Mouse (Mus musculus): ENCODE measurements around the gene Erich6b. TPM values are rescaled to one million over a fixed set of nuclear protein-coding genes. Genes with fewer than 3 reads are reported as not detected.

The Erich6b gene
- total and polyA plus RNA-seq, 2 experiments from 2014 or later = not detected

DNA sequence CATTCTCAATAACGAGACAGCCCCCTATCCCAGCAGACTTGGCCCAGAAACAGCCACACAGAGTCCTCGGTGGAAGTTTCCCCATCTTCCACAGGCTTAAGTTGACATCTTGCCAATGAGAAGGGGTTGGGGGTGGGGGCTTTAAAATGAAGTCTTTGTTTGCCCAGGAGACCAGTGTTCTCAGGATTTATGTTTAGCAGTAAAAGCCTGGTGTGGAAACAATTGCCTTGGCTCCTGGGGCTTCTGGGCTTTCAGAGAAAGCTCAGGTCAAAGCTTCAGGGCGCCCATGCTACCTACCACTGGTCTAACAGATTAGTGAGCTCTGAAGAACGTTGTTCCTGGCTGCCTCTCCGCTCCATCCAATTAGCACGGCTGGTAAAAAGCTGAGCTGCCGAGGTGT is 6.0 kb upstream of the Erich6b start:
- 14% methylated on average over 7 of the region's 7 CpGs for WGBS
- TF ChIP-seq CTCF (IDR thresholded peaks at IDR 0.05; ENCODE audit: low read depth) = no peak
- no peak overlapping the region for H3K4me2 ChIP-seq (ENCODE audit: low read depth)
- H3K36me3 ChIP-seq (ENCODE audit: insufficient read depth) = no peaks in the 10 kb centered on the region
- ATAC-seq = no peak
- no peaks in the 10 kb centered on the region for H3K9me3 ChIP-seq (ENCODE audit: low read length)
- H3K27me3 ChIP-seq (ENCODE audit: insufficient read depth, low read length) = no peaks in the 10 kb centered on the region
- H3K4me3 ChIP-seq (ENCODE audit: low read depth, low read length) = no peak overlapping the region
- no peak overlapping the region for H3K27ac ChIP-seq (ENCODE audit: low read depth, low read length)
- no peak for DNase-seq
- peaks cover 12% of the 10 kb centered on the region; the same call in 1 of the 2 replicates for H3K4me1 ChIP-seq (ENCODE audit: insufficient read depth)
- H3K9ac ChIP-seq = no peak overlapping the region

DNA sequence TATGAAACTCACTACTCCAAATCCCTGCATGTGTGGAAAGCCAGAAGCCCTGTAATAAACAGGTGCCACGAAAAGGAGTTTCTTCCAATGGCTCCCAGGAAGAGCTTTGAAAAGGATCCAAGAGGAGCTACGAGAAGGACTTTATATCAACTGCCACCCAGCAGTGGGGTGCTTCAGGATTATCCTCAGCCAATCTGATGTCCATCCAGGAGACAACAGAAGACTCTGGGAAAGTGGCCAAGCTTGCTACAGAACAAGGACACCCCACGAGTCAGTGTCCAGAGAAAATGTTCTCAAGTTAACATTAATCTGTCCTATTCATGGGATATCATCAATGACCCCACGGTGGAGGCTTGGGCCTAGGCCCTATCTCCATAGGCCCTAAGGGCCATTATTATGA is 4.4 kb upstream of the Erich6b start:
- H3K27me3 ChIP-seq (ENCODE audit: insufficient read depth, low read length) = no peaks in the 10 kb centered on the region
- WGBS = 78% methylated on average over 4 of the region's 4 CpGs
- no peak overlapping the region for H3K4me3 ChIP-seq (ENCODE audit: low read depth, low read length)
- H3K36me3 ChIP-seq (ENCODE audit: insufficient read depth) = no peaks in the 10 kb centered on the region
- H3K9me3 ChIP-seq (ENCODE audit: low read length) = no peaks in the 10 kb centered on the region
- no peak for TF ChIP-seq CTCF (IDR thresholded peaks at IDR 0.05; ENCODE audit: low read depth)
- peaks cover 12% of the 10 kb centered on the region; the same call in 1 of the 2 replicates for H3K4me1 ChIP-seq (ENCODE audit: insufficient read depth)
- no peak for DNase-seq
- no peak overlapping the region for H3K27ac ChIP-seq (ENCODE audit: low read depth, low read length)
- no peak overlapping the region for H3K4me2 ChIP-seq (ENCODE audit: low read depth)
- ATAC-seq = no peak
- no peak overlapping the region for H3K9ac ChIP-seq

DNA sequence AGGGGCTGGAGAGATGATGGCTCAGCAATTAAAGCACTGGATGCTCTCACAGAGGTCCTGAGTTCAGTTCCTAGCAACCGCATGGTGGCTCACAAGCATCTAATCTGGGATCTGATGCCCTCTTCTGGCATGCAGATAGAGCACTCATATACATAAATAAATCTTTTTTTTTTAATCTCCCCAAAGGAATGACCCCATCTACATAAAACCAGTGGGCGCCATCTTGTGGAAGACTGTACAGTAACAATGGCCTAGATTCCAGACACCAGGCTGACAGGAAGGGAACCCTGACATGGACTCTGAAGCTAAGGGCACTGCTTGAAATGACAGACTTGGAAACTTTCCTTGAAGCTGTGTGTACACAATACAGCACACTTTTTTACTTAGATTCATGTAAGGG is 1.2 kb upstream of the Erich6b start:
- Histone ChIP-seq H3K9me3 (ENCODE audit: low read length) (no peaks in the 10 kb centered on the region), H3K4me1 (ENCODE audit: insufficient read depth) (peaks cover 3% of the 10 kb centered on the region; the same call in 1 of the 2 replicates), H3K27ac (ENCODE audit: low read depth, low read length) (no peak overlapping the region), H3K4me3 (ENCODE audit: low read depth, low read length) (no peak overlapping the region), H3K36me3 (ENCODE audit: insufficient read depth) (no peaks in the 10 kb centered on the region), H3K4me2 (ENCODE audit: low read depth) (no peak overlapping the region), H3K27me3 (ENCODE audit: insufficient read depth, low read length) (no peaks in the 10 kb centered on the region), H3K9ac (no peak overlapping the region)
- ATAC-seq (peak; percentile 5; the same call in 1 of the 2 replicates), DNase-seq (no peak)
- no peak; the same call in 1 of the 2 replicates for TF ChIP-seq CTCF (IDR thresholded peaks at IDR 0.05; ENCODE audit: low read depth)
- WGBS = 91% methylated on average over 2 of the region's 2 CpGs

DNA sequence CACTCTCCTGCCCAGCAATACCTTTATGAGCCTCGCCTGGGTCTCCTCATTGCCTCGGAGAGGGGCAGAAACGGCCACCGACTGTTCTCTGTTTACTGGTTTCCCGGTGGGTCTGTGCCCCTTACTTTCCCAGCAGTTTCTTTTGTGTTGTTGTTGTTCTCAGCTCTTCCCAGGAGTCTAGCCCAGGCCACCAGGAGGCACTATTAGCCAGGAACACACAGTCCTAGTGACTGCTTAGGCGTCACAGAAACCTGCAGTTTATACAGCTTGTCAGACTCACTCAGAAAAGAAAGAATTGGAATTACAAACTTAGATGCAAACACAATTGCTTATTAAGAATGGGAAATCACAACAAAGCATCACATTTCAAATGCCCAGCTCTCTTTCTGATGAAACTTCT is 690 bp upstream of the Erich6b start:
- 53% methylated on average over 6 of the region's 6 CpGs for WGBS
- ATAC-seq (peak; percentile 75), DNase-seq (peak; percentile 55)
- Histone ChIP-seq H3K4me3 (ENCODE audit: low read depth, low read length) (no peak overlapping the region), H3K27ac (ENCODE audit: low read depth, low read length) (no peak overlapping the region), H3K9ac (no peak overlapping the region), H3K36me3 (ENCODE audit: insufficient read depth) (no peaks in the 10 kb centered on the region), H3K4me1 (ENCODE audit: insufficient read depth) (no peaks in the 10 kb centered on the region), H3K9me3 (ENCODE audit: low read length) (no peaks in the 10 kb centered on the region), H3K27me3 (ENCODE audit: insufficient read depth, low read length) (no peaks in the 10 kb centered on the region), H3K4me2 (ENCODE audit: low read depth) (no peak overlapping the region)
- TF ChIP-seq CTCF (IDR thresholded peaks at IDR 0.05; ENCODE audit: low read depth) = peak; percentile 61

DNA sequence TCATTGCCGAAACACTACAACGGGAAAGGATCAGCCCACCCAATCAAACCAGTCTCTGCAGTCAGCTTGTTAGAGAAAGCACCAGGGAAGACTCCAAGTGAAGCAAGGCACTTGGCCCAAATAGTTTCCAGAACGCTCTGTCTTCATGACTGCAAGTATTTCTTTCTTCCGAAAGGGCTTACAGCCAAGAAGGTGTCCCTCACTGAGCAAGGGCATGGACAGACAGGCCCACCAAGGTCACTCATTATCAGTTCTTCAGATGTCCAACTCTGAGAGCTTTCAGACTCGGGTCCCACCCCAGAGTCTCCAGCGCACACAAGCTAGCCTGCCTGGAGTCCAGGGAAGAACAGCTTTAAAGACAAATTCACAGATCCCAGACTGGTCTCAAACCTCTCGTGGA is 3.4 kb downstream of the Erich6b start:
- H3K4me2 ChIP-seq (ENCODE audit: low read depth) = no peak overlapping the region
- H3K27ac ChIP-seq (ENCODE audit: low read depth, low read length) = no peak overlapping the region
- no peak overlapping the region for H3K9ac ChIP-seq
- 86% methylated on average over 7 of the region's 7 CpGs for WGBS
- no peaks in the 10 kb centered on the region for H3K27me3 ChIP-seq (ENCODE audit: insufficient read depth, low read length)
- peaks cover 9% of the 10 kb centered on the region for H3K4me1 ChIP-seq (ENCODE audit: insufficient read depth)
- H3K4me3 ChIP-seq (ENCODE audit: low read depth, low read length) = no peak overlapping the region
- no peak for ATAC-seq
- DNase-seq = no peak
- no peak for TF ChIP-seq CTCF (IDR thresholded peaks at IDR 0.05; ENCODE audit: low read depth)
- H3K9me3 ChIP-seq (ENCODE audit: low read length) = no peaks in the 10 kb centered on the region
- H3K36me3 ChIP-seq (ENCODE audit: insufficient read depth) = no peaks in the 10 kb centered on the region

DNA sequence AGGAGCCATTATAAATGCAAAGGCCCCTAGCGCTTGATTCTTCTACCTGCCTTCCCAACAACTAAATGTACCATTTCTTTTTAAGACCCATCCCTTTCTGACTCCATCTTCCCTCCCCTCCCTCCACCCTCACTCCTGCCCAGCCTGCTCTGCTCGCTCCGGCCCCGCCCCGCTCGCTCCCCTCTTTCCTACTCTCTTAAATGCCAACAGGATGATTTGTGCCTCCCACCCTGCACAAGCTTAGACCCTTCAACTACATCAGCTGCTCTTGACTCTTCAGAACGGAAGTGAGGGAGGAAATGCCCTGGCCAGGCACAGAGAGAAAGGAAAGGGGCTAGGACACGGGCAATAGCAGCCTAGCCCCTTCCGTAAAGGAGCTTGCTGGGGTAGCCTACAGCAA is 4.0 kb downstream of the Erich6b start:
- no peak for ATAC-seq
- H3K4me2 ChIP-seq (ENCODE audit: low read depth) = no peak overlapping the region
- WGBS = 76% methylated on average over 9 of the region's 9 CpGs

DNA sequence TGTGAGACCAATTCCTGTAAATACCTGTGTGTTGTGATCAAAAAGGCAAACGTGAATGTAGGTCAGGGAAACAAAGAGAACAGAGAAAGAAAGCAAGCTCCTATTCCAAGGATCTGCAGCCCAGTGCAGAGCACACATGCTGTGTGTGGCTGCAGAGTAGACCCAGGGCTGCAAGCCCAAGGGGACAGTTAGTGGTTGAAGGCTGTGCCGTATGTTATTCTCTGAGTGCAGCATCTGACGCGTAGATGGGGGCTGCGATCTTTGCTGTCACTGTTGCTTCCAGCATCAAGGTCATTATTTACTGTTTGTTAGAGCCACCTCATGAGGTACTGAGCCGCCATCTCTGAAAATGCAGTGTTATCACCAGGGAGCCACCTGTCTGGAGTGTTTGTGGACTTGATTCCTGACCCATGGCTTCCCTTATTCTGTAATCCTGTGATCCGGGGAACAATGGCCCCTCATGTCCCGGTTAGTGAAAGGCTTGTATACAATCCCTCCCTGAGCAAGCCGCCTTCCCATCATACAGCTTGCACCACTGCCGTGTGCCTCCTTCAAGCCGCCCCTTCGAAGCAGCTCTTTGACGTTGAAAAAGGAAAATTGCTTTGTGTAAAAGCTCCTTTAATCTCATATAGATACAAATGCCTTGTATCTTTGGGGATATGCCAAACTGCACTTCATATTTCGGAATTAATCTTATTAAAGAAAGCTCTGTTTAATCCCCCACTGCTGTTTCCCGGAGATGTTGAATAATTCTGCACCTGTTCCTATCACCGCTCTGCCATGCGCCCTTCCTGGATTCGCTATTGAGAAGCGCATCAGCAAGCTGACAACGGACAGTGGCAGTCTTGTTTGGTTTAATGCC is 5.1 kb downstream of the Erich6b start:
- H3K9ac ChIP-seq = 0 out of 2 replicates have a peak overlapping the region, but pooled peaks have one; percentile 10
- H3K4me1 ChIP-seq (ENCODE audit: insufficient read depth) = peaks cover 9% of the 10 kb centered on the region
- H3K36me3 ChIP-seq (ENCODE audit: insufficient read depth) = no peaks in the 10 kb centered on the region
- H3K4me3 ChIP-seq (ENCODE audit: low read depth, low read length) = no peak overlapping the region
- 20% methylated on average over 20 of the region's 20 CpGs for WGBS
- H3K9me3 ChIP-seq (ENCODE audit: low read length) = no peaks in the 10 kb centered on the region
- ATAC-seq (peak; percentile 75), DNase-seq (peak; percentile 62)
- H3K4me2 ChIP-seq (ENCODE audit: low read depth) = peak overlapping the region; percentile 23
- TF ChIP-seq CTCF (IDR thresholded peaks at IDR 0.05; ENCODE audit: low read depth) = no peak
- H3K27me3 ChIP-seq (ENCODE audit: insufficient read depth, low read length) = no peaks in the 10 kb centered on the region
- H3K27ac ChIP-seq (ENCODE audit: low read depth, low read length) = peak overlapping the region; percentile 47

More for the DNA sequence above, 4.0 kb downstream of the Erich6b start:
- Histone ChIP-seq H3K27me3 (ENCODE audit: insufficient read depth, low read length) (no peaks in the 10 kb centered on the region), H3K9ac (no peak overlapping the region), H3K4me1 (ENCODE audit: insufficient read depth) (peaks cover 9% of the 10 kb centered on the region), H3K4me3 (ENCODE audit: low read depth, low read length) (no peak overlapping the region), H3K36me3 (ENCODE audit: insufficient read depth) (no peaks in the 10 kb centered on the region), H3K27ac (ENCODE audit: low read depth, low read length) (no peak overlapping the region), H3K9me3 (ENCODE audit: low read length) (no peaks in the 10 kb centered on the region)
- TF ChIP-seq CTCF (IDR thresholded peaks at IDR 0.05; ENCODE audit: low read depth) = no peak
- no peak for DNase-seq

Measured in forebrain, postnatal 0 days (tissue).